Mouse (Mus musculus) CH12.LX (cell line): Measurements from ENCODE around the gene Mettl7a1. TPM values are rescaled to one million over a fixed set of nuclear protein-coding genes. Genes with fewer than 3 reads are reported as not detected.
A peak's percentile ranks its signal among the peaks of the same experiment; 100 is the strongest.
"Not testable (repeated sequence)": the region's sequence is repeated elsewhere in the genome, so short reads cannot be mapped to it uniquely, and the experiment has no call there.

ENCODE experiments used
- DNase-seq: peaks from one replicate; pipeline ENCODE4 v3.0.0-alpha.2; 2013; ENCODE audit errors: extremely low read depth
- H3K27ac ChIP-seq: 2 replicates; pipeline ENCODE4 v1.5.1; 2012; ENCODE audit warnings: low read depth, mild to moderate bottlenecking, control low read depth, moderate library complexity; ENCODE audit not compliant: insufficient read depth
- H3K27me3 ChIP-seq: replicated peaks from 2 replicates; pipeline ENCODE3; 2012; ENCODE audit warnings: inconsistent platforms
- H3K36me3 ChIP-seq, 2 experiments: replicated peaks in 1 of 2; 2 replicates each; pipeline versions ENCODE3 to v1.6.1; 2012; ENCODE audit warnings: inconsistent platforms in 1 of 2, low read length in 1 of 2, mild to moderate bottlenecking in 1 of 2, mixed read lengths in 1 of 2, moderate library complexity in 1 of 2; ENCODE audit not compliant: control insufficient read depth in 1 of 2, insufficient read depth in 1 of 2
- H3K4me1 ChIP-seq, 2 experiments: 2 replicates each; pipeline ENCODE4 v1.6.1; 2012; ENCODE audit warnings: inconsistent platforms in 1 of 2, moderate library complexity in 1 of 2; ENCODE audit not compliant: insufficient read depth in 2 of 2, control insufficient read depth in 1 of 2
- H3K4me2 ChIP-seq: 2 replicates; pipeline ENCODE4 v1.6.1; 2012; ENCODE audit warnings: low read depth, mild to moderate bottlenecking, control low read depth; ENCODE audit not compliant: poor library complexity, insufficient read depth, severe bottlenecking
- H3K4me3 ChIP-seq, 3 experiments: fragments of 150-350 bp in 1 of 3; sonication (generic) in 1 of 3; replicated peaks in 1 of 3; 2 replicates each; pipeline versions ENCODE3 to v1.5.1; 2011 to 2012; ENCODE audit warnings: low read depth in 2 of 3, low read length in 2 of 3, mild to moderate bottlenecking in 2 of 3, moderate library complexity in 2 of 3, control low read depth in 1 of 3, improper control_type of control experiment in 1 of 3, inconsistent platforms in 1 of 3, mixed read lengths in 1 of 3; ENCODE audit not compliant: poor library complexity in 1 of 3
- H3K79me2 ChIP-seq: replicated peaks from 2 replicates; pipeline ENCODE4 v1.6.1; 2012; ENCODE audit warnings: mild to moderate bottlenecking, moderate library complexity; ENCODE audit not compliant: control insufficient read depth, poor library complexity, insufficient read depth, severe bottlenecking; ENCODE audit errors: extremely low read depth
- H3K9ac ChIP-seq: 2 replicates; pipeline ENCODE4 v1.6.1; 2012; ENCODE audit warnings: low read depth, mild to moderate bottlenecking, control low read depth, moderate library complexity; ENCODE audit not compliant: insufficient read depth
- H3K9me3 ChIP-seq: replicated peaks from 2 replicates; pipeline ENCODE3; 2012; ENCODE audit warnings: low read length, inconsistent platforms, mixed read lengths
- CTCF ChIP-seq, 2 experiments: IDR thresholded peaks in 1 of 2; conservative IDR thresholded peaks in 1 of 2; 2 replicates each; pipeline ENCODE4 v1.5.1; 2011 to 2012; ENCODE audit warnings: low read depth in 2 of 2, low read length in 2 of 2, improper control_type of control experiment in 1 of 2, inconsistent platforms in 1 of 2, mild to moderate bottlenecking in 1 of 2, moderate library complexity in 1 of 2
- EP300 ChIP-seq: IDR thresholded peaks from 2 replicates; pipeline ENCODE4 v1.6.1; 2011; ENCODE audit warnings: low read length, improper control_type of control experiment
- PAX5 ChIP-seq: IDR thresholded peaks from 2 replicates; pipeline ENCODE4 v1.6.1; 2012; ENCODE audit warnings: low read length, inconsistent platforms, mixed read lengths
- POLR2AphosphoS2 ChIP-seq: IDR thresholded peaks from 2 replicates; pipeline ENCODE4 v1.6.1; 2011; ENCODE audit warnings: low read depth, low read length, improper control_type of control experiment
- RAD21 ChIP-seq: IDR thresholded peaks from 2 replicates; pipeline ENCODE4 v1.6.1; 2011; ENCODE audit warnings: low read depth, mild to moderate bottlenecking, low read length, improper control_type of control experiment, moderate library complexity
- SMC3 ChIP-seq: IDR thresholded peaks from 2 replicates; pipeline ENCODE4 v1.6.1; 2011; ENCODE audit warnings: low read depth, low read length, improper control_type of control experiment
- ZKSCAN1 ChIP-seq: IDR thresholded peaks from 2 replicates; pipeline ENCODE4 v1.6.1; 2012; ENCODE audit warnings: low read depth, inconsistent platforms, low read length, improper control_type of control experiment, borderline replicate concordance
- dilution Hi-C: fragments of 300-500 bp; cut with MboI; formaldehyde crosslinking; loops from 2 replicates; pipeline ENCODE4 v1.14.3; 2020; ENCODE audit warnings: low sequenced_read_pairs; ENCODE audit not compliant: extremely low pct_unique_long_range_greater_than_20kb, extremely low pct_ligation_motif_present
- in situ Hi-C: fragments of 300-500 bp; cut with MboI; formaldehyde crosslinking; loops from 3 replicates; pipeline ENCODE4 v1.14.3; 2019; ENCODE audit warnings: low sequenced_read_pairs, low pct_ligation_motif_present, low pct_unique_long_range_greater_than_20kb, mixed read lengths
- polyA plus RNA-seq: library from polyadenylated mRNA; unstranded; fragments of >175 nt; gene quantifications from 2 replicates; pipeline ENCODE4 v1.2.1, GENCODE M21; 2012; ENCODE audit warnings: low read depth; ENCODE audit not compliant: insufficient read length
- total RNA-seq, 2 experiments: library from RNA; depleted of rRNA; stranded (reverse); fragments of 300-350 nt in 1 of 2; fragments of >200 nt in 1 of 2; gene quantifications; 2 replicates each; pipeline ENCODE4 v1.2.3; 2012 to 2014

The Mettl7a1 gene
- total and polyA plus RNA-seq, 3 experiments, result 6.5 to 17.2 (median 14.2) TPM

DNA sequence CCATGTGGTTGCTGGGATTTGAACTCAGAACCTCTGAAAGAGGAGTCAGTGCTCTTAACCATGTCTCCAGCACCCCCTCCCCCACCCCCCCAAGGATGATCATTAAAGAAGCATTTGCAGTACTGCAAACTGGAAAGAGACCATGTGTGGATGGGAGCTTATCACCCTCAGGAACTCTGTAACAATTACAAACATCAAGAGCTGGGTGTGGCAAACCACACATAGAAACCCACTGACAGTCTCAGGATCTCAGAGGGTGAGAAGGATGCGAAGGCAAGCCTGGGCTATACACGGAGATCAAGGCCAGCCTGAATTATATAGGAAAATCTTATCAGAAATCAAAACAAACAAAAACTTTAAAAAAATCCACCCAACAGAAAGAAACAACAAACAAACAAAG is 2.3 kb downstream of the Mettl7a1 start:
- no peak for DNase-seq
- H3K4me3 ChIP-seq, result no peak overlapping the region

DNA sequence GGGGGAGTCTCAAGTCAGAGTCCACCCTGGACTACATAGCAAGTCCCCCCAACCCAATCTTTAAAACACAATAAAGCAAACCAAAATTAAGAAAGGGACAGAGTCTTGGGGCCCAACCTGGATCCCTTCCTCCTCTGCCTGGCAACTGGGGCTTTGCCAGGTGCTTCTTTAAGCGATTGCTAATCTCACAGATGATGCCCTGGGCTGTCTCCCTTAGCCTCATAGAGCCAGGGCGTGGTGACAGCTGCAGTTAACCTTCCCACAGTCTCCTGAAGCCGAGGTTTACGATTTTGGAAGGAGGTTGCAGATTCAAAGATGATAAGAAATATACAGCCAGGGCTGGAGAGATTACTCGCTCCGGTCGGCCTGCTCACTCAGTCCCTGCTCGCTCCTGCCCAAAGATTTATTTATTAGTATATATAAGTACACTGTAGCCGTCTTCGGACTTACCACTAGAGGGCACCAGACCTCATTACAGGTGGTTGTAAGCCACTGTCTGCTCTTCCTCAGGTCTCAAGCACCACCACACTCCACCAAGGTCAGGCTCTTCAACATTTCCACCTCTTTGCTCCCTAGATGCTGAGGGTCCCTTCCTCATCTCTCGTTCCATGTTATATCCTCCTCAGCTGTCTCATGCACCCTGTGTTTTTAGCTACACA is 3.6 kb downstream of the Mettl7a1 start:
- H3K27me3 ChIP-seq, dilution Hi-C loops, H3K4me3 ChIP-seq, H3K79me2 ChIP-seq, H3K27ac ChIP-seq, H3K9me3 ChIP-seq, H3K9ac ChIP-seq, H3K36me3 ChIP-seq, H3K4me2 ChIP-seq, in situ Hi-C loops: not testable (repeated sequence)
- peak; percentile 59 for TF ChIP-seq CTCF (conservative IDR thresholded peaks at IDR 0.05 in 1 of 2, IDR thresholded peaks at IDR 0.05 in 1 of 2; ENCODE audit: low read depth in 2 of 2, low read length in 2 of 2)
- 0 out of 2 replicates have a peak, but pooled peaks have one; percentile 17 for TF ChIP-seq SMC3
- TF ChIP-seq RAD21, result peak; percentile 7
- peak; percentile 66 for DNase-seq
- peaks cover 0 to 39% of the 10 kb centered on the region in 2 experiments; a peak in 2 of 4 replicates for H3K4me1 ChIP-seq

More for the DNA sequence above, 2.3 kb downstream of the Mettl7a1 start:
- dilution Hi-C loops, result no loop called here
- Histone ChIP-seq H3K4me2 (no peak overlapping the region), H3K9ac (no peak overlapping the region), H3K27ac (no peak overlapping the region), H3K27me3 (no peaks in the 10 kb centered on the region), H3K79me2 (no peaks in the 10 kb centered on the region), H3K9me3 (no peaks in the 10 kb centered on the region), H3K4me1 (peaks cover 4 to 37% of the 10 kb centered on the region in 2 experiments; a peak in 2 of 4 replicates), H3K36me3 (no peaks in the 10 kb centered on the region)
- TF ChIP-seq POLR2AphosphoS2, result no peak
- in situ Hi-C loops, result no loop called here

GRCm38 (mm10) chr15:100312346-100312745 is 8.4 kb downstream of the Mettl7a1 start:
- H3K9ac ChIP-seq, result no peak overlapping the region
- H3K36me3 ChIP-seq, result peaks cover 0 to 6% of the 10 kb centered on the region in 2 experiments
- DNase-seq, result no peak
- in situ Hi-C loops (no loop called here), dilution Hi-C loops (no loop called here)
- H3K4me2 ChIP-seq, result no peak overlapping the region
- H3K27me3 ChIP-seq, result no peaks in the 10 kb centered on the region
- peaks cover 0 to 18% of the 10 kb centered on the region in 2 experiments; a peak in 2 of 4 replicates for H3K4me1 ChIP-seq
- TF ChIP-seq EP300 (no peak), ZKSCAN1 (no peak), PAX5 (no peak)
- no peak overlapping the region for H3K4me3 ChIP-seq
- H3K9me3 ChIP-seq, result no peaks in the 10 kb centered on the region
- no peaks in the 10 kb centered on the region for H3K79me2 ChIP-seq
- H3K27ac ChIP-seq, result no peak overlapping the region
